Comparison of ENCODE assay signal across 31 mouse cellular contexts in the genomic region with DNA sequence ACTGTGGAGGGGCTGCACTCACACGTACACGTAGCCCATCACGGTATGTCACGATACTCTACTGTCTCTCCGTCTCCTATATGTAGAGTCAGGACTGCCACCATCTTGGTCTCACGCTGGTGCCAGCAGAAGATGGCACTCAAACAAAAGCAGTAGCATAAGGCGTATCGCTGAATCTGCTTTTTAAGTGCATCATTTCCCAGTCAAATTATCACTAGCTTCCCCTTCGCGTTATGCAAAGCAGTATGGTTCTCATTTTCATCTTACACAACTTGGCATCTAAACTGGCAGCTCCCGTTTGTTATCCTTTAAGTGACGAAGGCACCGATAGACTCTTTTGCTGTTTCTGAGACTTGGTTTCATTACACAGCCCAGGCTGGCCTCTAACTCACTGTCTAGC.
DNase-seq lines count a peak whose midpoint lies in the region; ATAC-seq and TF ChIP-seq lines count a peak whose summit lies in the region.
"Had no signal": no experiment of that assay in that cellular context is flagged by ENCODE, and none has a peak within 500 bp of the region (broad histone marks: within the 10 kb centered on the region; RNA-seq: fewer than 3 reads in every experiment).

No protein-coding gene starts in this region.

- TF ChIP-seq CTCF in cerebellum, adult 2 months (IDR thresholded peaks at IDR 0.05; ENCODE audit: borderline replicate concordance, insufficient read depth, low read depth, low read length) = no peak

- 0 out of 2 replicates have a peak overlapping the region, but pooled peaks have one; percentile 28 for H3K27ac ChIP-seq in cerebellum, adult 2 months (ENCODE audit: insufficient read depth, low read length)
- peak overlapping the region; percentile 68 for H3K27ac ChIP-seq in forebrain, embryonic 15.5 days (replicated peaks)
- H3K27ac ChIP-seq in forebrain, embryonic 12.5 days = no peak overlapping the region
- peak overlapping the region; percentile 77 for H3K27ac ChIP-seq in forebrain, embryonic 16.5 days (ENCODE audit: low read length)
- H3K27ac ChIP-seq: embryonic facial prominence, embryonic 10.5 days; embryonic facial prominence, embryonic 13.5 days; gastrocnemius, adult 2 months; heart, embryonic 15.5 days; hindbrain, embryonic 10.5 days; hindbrain, embryonic 13.5 days; intestine, embryonic 15.5 days had no signal

- TF ChIP-seq POLR2A in cerebellum, adult 2 months (IDR thresholded peaks at IDR 0.05; ENCODE audit: borderline replicate concordance, insufficient read depth, low read length) = no peak

- no peak overlapping the region for H3K4me2 ChIP-seq in forebrain, embryonic 15.5 days (replicated peaks)
- no peak overlapping the region for H3K4me2 ChIP-seq in forebrain, embryonic 12.5 days
- no peak overlapping the region for H3K4me2 ChIP-seq in forebrain, embryonic 16.5 days (ENCODE audit: low read length)
- H3K4me2 ChIP-seq: embryonic facial prominence, embryonic 13.5 days; heart, embryonic 12.5 days; heart, embryonic 15.5 days; hindbrain, embryonic 13.5 days; intestine, embryonic 15.5 days had no signal

- WGBS in cerebellum, adult 2 months = 83% methylated on average over 13 of the region's 13 CpGs
- 73% methylated on average over 13 of the region's 13 CpGs for WGBS in forebrain, embryonic 15.5 days
- WGBS in forebrain, embryonic 12.5 days = 96% methylated on average over 13 of the region's 13 CpGs
- WGBS in forebrain, embryonic 16.5 days = 69% methylated on average over 13 of the region's 13 CpGs

- peaks cover 29% of the 10 kb centered on the region for H3K4me1 ChIP-seq in cerebellum, adult 2 months (ENCODE audit: control insufficient read depth, insufficient read depth, low read length)
- H3K4me1 ChIP-seq in forebrain, embryonic 15.5 days = peaks cover 24% of the 10 kb centered on the region
- H3K4me1 ChIP-seq in forebrain, embryonic 12.5 days = no peaks in the 10 kb centered on the region
- peaks cover 21% of the 10 kb centered on the region for H3K4me1 ChIP-seq in forebrain, embryonic 16.5 days (replicated peaks; ENCODE audit: control insufficient read depth, insufficient read depth, low read length)
- H3K4me1 ChIP-seq: embryonic facial prominence, embryonic 10.5 days; hindbrain, embryonic 10.5 days had no signal

- DNase-seq in cerebellum, adult 2 months = no peak
- no peak for DNase-seq in cerebellum, adult 11-12 months
- peak; percentile 57 for DNase-seq in brain, adult 2 months (ENCODE audit: low read depth, low spot score)
- DNase-seq in thymus, postnatal 36 days = no peak
- DNase-seq: adrenal gland, postnatal 10 days; adrenal gland, postnatal 36 days; cerebellum, adult 8-10 months; cerebellum, postnatal 36 days; embryo, embryonic 11 days; gastrocnemius, adult 2 months; gastrocnemius, postnatal 14 days; heart, adult 11 months; heart, postnatal 10 days; heart, postnatal 36 days; kidney, adult 11 months; kidney, adult 8-10 months had no signal

- no peak overlapping the region for H3K9ac ChIP-seq in forebrain, embryonic 15.5 days (replicated peaks)
- no peak overlapping the region for H3K9ac ChIP-seq in forebrain, embryonic 12.5 days
- H3K9ac ChIP-seq in forebrain, embryonic 16.5 days (replicated peaks; ENCODE audit: low read depth, low read length) = no peak overlapping the region
- H3K9ac ChIP-seq: embryonic facial prominence, embryonic 13.5 days; heart, embryonic 12.5 days; heart, embryonic 15.5 days; hindbrain, embryonic 13.5 days; intestine, embryonic 15.5 days had no signal

- H3K9me3 ChIP-seq in forebrain, embryonic 15.5 days = no peaks in the 10 kb centered on the region
- H3K9me3 ChIP-seq in forebrain, embryonic 12.5 days = no peaks in the 10 kb centered on the region
- no peaks in the 10 kb centered on the region for H3K9me3 ChIP-seq in forebrain, embryonic 16.5 days (ENCODE audit: control insufficient read depth, low read length)
- H3K9me3 ChIP-seq: embryonic facial prominence, embryonic 10.5 days; embryonic facial prominence, embryonic 13.5 days; heart, embryonic 12.5 days; heart, embryonic 15.5 days; hindbrain, embryonic 10.5 days; hindbrain, embryonic 13.5 days; intestine, embryonic 15.5 days had no signal

- no peaks in the 10 kb centered on the region for H3K27me3 ChIP-seq in cerebellum, adult 2 months (ENCODE audit: control insufficient read depth, insufficient read depth, low read length)
- no peaks in the 10 kb centered on the region for H3K27me3 ChIP-seq in forebrain, embryonic 15.5 days
- no peaks in the 10 kb centered on the region for H3K27me3 ChIP-seq in forebrain, embryonic 12.5 days
- no peaks in the 10 kb centered on the region for H3K27me3 ChIP-seq in forebrain, embryonic 16.5 days (replicated peaks; ENCODE audit: control insufficient read depth, insufficient read depth, low read length)
- H3K27me3 ChIP-seq: CH12.LX; embryonic facial prominence, embryonic 13.5 days; heart, embryonic 12.5 days; heart, embryonic 15.5 days; hindbrain, embryonic 13.5 days; intestine, embryonic 15.5 days; Patski had no signal

- H3K36me3 ChIP-seq in forebrain, embryonic 15.5 days = peaks cover 31% of the 10 kb centered on the region
- peaks cover 47% of the 10 kb centered on the region for H3K36me3 ChIP-seq in forebrain, embryonic 12.5 days (replicated peaks)
- peaks cover 10% of the 10 kb centered on the region for H3K36me3 ChIP-seq in forebrain, embryonic 16.5 days (ENCODE audit: control insufficient read depth, insufficient read depth)
- H3K36me3 ChIP-seq: G1E had no signal

- peak; percentile 62; the same call in 1 of the 2 replicates for ATAC-seq in forebrain, embryonic 15.5 days (replicated peaks)
- no peak for ATAC-seq in forebrain, embryonic 12.5 days (ENCODE audit: low FRiP score)
- ATAC-seq in forebrain, embryonic 16.5 days = peak; percentile 67
- no peak for ATAC-seq in CD4-positive, CD25-positive, alpha-beta regulatory T cell, adult 4 months
- ATAC-seq: hindbrain, embryonic 16.5 days; intestine, embryonic 15.5 days; Patski had no signal

- H3K4me3 ChIP-seq in cerebellum, adult 2 months (replicated peaks; ENCODE audit: insufficient read depth, low read depth, low read length) = no peak overlapping the region
- no peak overlapping the region for H3K4me3 ChIP-seq in forebrain, embryonic 15.5 days
- H3K4me3 ChIP-seq in forebrain, embryonic 12.5 days (replicated peaks) = no peak overlapping the region
- no peak overlapping the region for H3K4me3 ChIP-seq in forebrain, embryonic 16.5 days (replicated peaks; ENCODE audit: low read length)
- H3K4me3 ChIP-seq: embryonic facial prominence, embryonic 10.5 days; embryonic facial prominence, embryonic 13.5 days; gastrocnemius, adult 2 months; heart, embryonic 12.5 days; heart, embryonic 15.5 days; hindbrain, embryonic 10.5 days; hindbrain, embryonic 13.5 days; intestine, embryonic 15.5 days had no signal

Comparison
In these comparisons a context has a peak if more than half of its experiments do, and no peak if none do; other contexts are left out.
1. ATAC-seq: peak in forebrain, embryonic 15.5 days (single experiment) and forebrain, embryonic 16.5 days (single experiment); none in forebrain, embryonic 12.5 days (single experiment) and CD4-positive, CD25-positive, alpha-beta regulatory T cell, adult 4 months (single experiment).